Mouse (Mus musculus): ENCODE measurements around the gene Lrrc4.

- TF ChIP-seq GATA2 (IDR thresholded peaks at IDR 0.05; ENCODE audit: borderline replicate concordance, low read depth, low read length) (no peak), CTCF (IDR thresholded peaks at IDR 0.05; ENCODE audit: low read depth, low read length) (no peak)
These were observed 97.5 kb downstream of the Lrrc4 start for GRCm38 (mm10) chr6:28733884-28734647.
